Mouse (Mus musculus) monocyte, adult 2 months (primary cell): Measurements from ENCODE around the gene Tmed6.
"Not testable (repeated sequence)": the region's sequence is repeated elsewhere in the genome, so short reads cannot be mapped to it uniquely, and the experiment has no call there.

Source experiments
- DNase-seq, 2 experiments: peaks; one replicate each; pipeline ENCODE4 v3.0.0; 2022; ENCODE audit warnings: low spot score in 2 of 2, low read depth in 1 of 2

The Tmed6 gene

GRCm38 (mm10) chr8:107074128-107074527, 8.7 kb upstream of the Tmed6 start:
- no peak for DNase-seq

DNA sequence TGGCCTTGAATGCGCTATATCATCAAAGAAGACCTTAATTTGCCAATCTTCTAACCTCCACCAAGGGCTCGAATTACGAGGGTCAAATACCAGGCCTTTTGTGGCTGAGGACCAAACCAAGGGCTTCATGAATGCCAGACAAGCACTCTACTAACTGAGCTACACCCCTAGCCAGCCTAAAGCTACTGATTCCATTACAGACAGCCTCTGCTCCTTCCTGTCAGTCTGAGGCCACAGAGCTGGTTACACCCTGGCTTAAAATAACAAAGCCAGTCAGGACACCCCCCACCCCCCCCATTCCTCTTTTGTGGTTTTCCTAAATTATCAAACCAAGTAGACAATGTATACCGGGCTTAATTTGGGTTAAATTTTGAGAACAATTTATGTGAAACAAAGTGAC, 8.3 kb upstream of the Tmed6 start:
- no peak for DNase-seq

DNA sequence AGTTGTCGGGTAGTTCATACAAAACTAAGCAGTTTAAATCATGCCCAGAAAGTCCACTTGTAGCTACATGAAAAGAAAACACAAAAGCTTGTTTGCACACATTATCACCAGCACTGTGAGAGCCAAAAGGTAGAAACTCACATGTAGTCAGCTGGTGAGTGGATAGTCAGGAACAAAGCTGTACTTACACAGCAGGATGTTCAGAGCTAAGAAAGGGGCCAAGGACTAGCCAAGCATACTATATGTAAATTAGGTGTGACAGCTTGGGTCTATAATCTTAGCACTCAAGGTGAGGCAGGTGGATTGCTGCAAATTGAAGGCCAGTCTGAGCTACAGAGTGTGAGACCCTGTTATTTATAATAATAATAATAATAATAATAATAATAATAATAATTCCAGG, 2.8 kb downstream of the Tmed6 start:
- DNase-seq = no peak

- no peak for DNase-seq
These were observed 8.5 kb downstream of the Tmed6 start for GRCm38 (mm10) chr8:107056973-107057369.

- DNase-seq = peak; percentile 90 to 91
These were observed 9.1 kb downstream of the Tmed6 start, which contains the start of the genes Cog8 and Nip7 for GRCm38 (mm10) chr8:107056076-107056972. Cog8 (minus strand) TSS chr8:107056689. Nip7 (plus strand) TSS chr8:107056877.

- no peak for DNase-seq
These were observed 13.4 kb downstream of the Tmed6 start for GRCm38 (mm10) chr8:107052046-107052445.

DNA sequence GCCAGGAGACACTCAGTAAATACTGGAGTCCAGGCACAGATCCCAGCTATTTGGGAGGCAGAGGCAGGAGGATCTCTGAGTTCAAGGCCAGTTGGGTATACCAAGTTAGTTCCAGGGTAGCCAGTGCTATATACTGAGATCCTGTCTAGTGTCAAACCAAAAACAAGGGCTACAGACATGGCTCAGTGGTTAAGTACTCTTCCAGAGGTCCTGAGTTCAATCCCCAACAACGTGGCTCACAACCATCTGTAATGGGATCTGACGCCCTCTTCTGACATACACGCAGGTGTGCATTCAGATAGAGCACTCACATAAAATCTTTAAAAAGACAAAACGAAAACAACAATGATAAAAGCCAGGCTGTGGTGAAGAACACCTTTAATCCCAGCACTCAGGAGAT, 16.0 kb downstream of the Tmed6 start:
- no peak for DNase-seq

GRCm38 (mm10) chr8:107048061-107048941, 17.1 kb downstream of the Tmed6 start, which contains the start of gene Pdf:
Pdf (minus strand) TSS chr8:107048614.
- DNase-seq = peak in 1 of 2 experiments; percentile 31

DNA sequence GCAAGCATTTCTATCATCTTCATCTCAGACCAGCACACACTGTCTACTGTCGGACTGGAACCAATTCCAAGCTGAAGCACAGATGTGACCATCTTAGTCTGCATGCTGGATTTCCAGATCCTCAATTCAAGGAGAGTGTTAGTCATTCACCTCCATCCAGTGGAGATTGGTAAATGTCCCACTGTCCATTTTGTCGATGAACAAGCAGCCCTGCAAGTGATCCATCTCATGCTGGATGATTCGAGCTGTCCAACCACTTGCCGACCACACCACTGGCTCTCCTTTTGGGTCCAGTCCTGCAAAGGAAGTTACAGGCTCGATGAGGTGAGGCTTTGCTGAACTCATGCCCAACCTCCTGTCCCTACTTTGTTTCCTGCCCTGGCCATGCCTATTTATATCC, 18.5 kb downstream of the Tmed6 start:
- DNase-seq = no peak

GRCm38 (mm10) chr8:107045478-107045877, 20.0 kb downstream of the Tmed6 start:
- no peak for DNase-seq

DNA sequence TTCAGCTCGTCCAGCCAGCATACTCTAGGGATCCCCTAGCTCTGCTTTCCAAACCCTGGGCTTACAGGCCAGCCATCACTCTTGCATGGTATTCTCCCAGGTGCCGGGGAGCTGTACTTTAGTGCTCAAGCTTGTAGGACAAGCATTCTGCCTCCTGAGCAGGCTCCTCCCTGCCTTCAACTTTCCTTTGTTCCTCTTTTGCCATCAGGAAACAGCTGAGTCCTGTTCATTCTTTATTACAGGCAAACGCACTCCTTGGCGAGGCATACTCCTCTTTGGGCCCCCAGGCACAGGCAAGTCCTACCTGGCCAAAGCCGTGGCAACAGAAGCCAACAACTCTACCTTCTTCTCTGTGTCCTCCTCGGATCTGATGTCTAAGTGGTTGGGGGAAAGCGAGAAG, 24.8 kb downstream of the Tmed6 start:
- DNase-seq = no peak

- no peak for DNase-seq
These were observed 28.8 kb downstream of the Tmed6 start for GRCm38 (mm10) chr8:107036626-107037025.

DNA sequence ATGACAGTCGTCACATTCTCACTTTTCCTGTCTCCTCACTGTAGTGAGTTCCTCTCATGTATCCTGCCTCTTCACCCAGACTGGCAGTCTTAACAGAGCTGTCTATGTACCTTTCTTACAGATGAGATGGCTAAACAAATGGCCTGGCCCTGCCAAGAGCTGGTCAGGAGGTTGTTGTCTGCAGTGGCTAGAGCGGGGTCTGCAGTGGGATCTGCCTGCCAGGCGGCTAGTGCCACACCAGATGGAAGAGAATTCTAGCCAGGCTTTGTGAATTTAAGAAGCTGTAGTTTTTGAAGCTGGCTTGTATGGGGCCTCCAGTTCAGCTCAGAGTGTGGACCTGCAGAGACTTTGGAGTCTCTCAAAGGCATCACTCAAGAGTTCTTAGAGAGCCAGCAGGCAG, 29.8 kb downstream of the Tmed6 start:
- no peak for DNase-seq

- DNase-seq = not testable (repeated sequence)
These were observed 31.8 kb downstream of the Tmed6 start for GRCm38 (mm10) chr8:107033609-107034008.

GRCm38 (mm10) chr8:107031577-107032090, 33.8 kb downstream of the Tmed6 start:
- no peak for DNase-seq

GRCm38 (mm10) chr8:107030650-107031576, 34.5 kb downstream of the Tmed6 start, which contains the start of gene Vps4a:
Vps4a (plus strand) TSS chr8:107031222.
- DNase-seq = peak; percentile 91 to 94

GRCm38 (mm10) chr8:107030058-107030457, 35.4 kb downstream of the Tmed6 start:
- peak; percentile 17 for DNase-seq

DNA sequence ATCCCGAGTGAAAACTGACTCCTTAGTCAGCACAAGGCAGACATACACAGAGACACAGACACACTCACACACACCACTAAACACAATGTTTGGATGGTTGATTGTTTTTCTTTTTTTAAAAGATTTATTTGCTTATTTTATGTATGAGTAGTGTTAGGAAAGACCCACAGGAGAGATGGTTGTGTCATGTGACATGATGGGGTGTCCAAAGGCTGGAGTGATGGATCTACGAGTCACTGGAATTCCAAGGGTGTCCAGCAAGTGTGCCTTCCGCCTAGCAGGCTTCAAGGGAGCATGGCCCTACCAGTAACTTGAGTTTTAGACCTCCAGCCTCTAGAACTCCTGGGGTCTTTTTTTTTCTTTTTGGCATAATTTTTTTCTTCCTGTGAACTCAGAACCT, 36.1 kb downstream of the Tmed6 start:
- no peak for DNase-seq

DNA sequence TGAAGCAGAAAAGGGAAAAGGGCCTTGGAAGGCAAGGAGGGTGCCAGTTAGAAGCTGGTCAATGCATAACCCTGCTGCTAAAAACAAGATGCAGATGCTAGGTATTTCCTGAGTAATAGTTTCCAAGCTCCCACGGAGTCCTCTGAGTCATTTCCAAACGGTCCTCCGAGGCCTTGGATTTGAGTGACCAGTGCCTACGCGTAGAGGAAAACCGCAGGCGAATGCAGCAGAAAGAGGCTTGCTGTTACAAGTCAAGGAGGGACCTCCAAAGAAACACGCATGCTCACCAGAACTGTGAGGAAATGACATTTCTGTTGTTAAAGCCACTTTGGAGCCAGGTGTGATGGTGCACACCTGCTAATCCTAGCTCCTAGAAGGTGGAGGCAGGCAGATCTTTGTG, 42.0 kb downstream of the Tmed6 start:
- DNase-seq = no peak

DNA sequence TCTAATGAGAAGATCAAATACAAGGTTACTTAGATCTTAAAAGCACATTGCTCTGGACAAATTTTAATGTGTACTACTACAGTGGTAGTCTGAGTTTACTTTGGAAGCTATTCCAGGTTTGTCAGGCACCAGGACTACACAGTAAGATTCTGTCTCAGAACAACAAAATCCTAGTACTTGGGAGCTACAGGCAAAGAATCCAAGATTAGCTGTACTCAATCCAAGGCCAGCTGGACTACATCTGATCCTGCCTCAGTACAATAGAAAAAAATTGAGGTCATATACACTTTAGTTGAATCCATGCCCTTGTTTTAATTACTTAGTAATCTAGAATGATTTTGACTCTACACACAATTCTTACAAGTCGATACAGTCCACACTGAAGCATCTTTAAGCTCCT, 50.5 kb downstream of the Tmed6 start:
- DNase-seq = no peak
